10 mouse cellular contexts compared by ENCODE assay signal in the genomic region with DNA sequence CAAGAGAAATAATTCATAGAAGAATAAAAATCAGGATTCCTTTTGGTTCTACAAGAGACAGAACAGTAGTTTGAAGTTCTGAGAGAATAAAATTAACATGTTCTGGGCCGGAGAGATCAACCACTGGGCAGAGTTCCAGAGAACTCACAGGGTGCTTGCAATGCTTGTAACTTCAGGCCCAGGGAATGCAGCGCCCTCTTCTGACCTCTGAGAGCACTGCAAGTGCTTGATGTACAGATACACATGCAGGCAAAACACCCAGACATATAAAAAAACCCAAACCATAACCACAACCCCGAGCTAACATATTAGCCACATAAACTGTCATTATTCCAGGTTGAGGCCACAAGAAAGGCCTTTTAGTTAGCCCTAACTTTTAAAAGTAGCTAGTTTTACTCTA. TPM values are rescaled to one million over a fixed set of nuclear protein-coding genes. Genes with fewer than 3 reads are reported as not detected.
DNase-seq lines count a peak whose midpoint lies in the region; ATAC-seq and TF ChIP-seq lines count a peak whose summit lies in the region.
"Had no signal": no experiment of that assay in that cellular context is flagged by ENCODE, and none has a peak within 500 bp of the region (broad histone marks: within the 10 kb centered on the region; RNA-seq: fewer than 3 reads in every experiment).

No protein-coding gene starts in this region.

- H3K4me3 ChIP-seq in midbrain, postnatal 0 days (ENCODE audit: low read depth, low read length): no peak overlapping the region
- no peak overlapping the region for H3K4me3 ChIP-seq in midbrain, embryonic 11.5 days (ENCODE audit: low read depth, low read length)
- H3K4me3 ChIP-seq in cortical plate, adult 2 months (ENCODE audit: insufficient read depth, low read length): no peak overlapping the region
- H3K4me3 ChIP-seq: megakaryocyte, embryonic 14.5 days had no signal

- H3K9ac ChIP-seq in midbrain, postnatal 0 days (replicated peaks; ENCODE audit: low read length, poor library complexity, severe bottlenecking): no peak overlapping the region
- H3K9ac ChIP-seq in midbrain, embryonic 11.5 days (ENCODE audit: low read length): no peak overlapping the region

- no peak for ATAC-seq in cerebellum, adult (ENCODE audit: insufficient number of reproducible peaks, low FRiP score, low TSS enrichment)
- no peak for ATAC-seq in midbrain, postnatal 0 days (ENCODE audit: low FRiP score)
- ATAC-seq in midbrain, embryonic 11.5 days (ENCODE audit: low FRiP score): no peak
- ATAC-seq in megakaryocyte-erythroid progenitor cell, adult 5-6 weeks (replicated peaks; ENCODE audit: low FRiP score, low TSS enrichment, poor library complexity, severe bottlenecking): peak; percentile 61

- TF ChIP-seq POLR2A in cortical plate, adult 2 months (IDR thresholded peaks at IDR 0.05; ENCODE audit: extremely low read depth, insufficient read depth, low read length): no peak

- TF ChIP-seq CTCF in midbrain, postnatal 0 days (IDR thresholded peaks at IDR 0.05): peak; percentile 33
- 0 out of 2 replicates have a peak, but pooled peaks have one; percentile 13 for TF ChIP-seq CTCF in cortical plate, adult 2 months (IDR thresholded peaks at IDR 0.05; ENCODE audit: extremely low read depth, insufficient read depth, low read length)

- H3K36me3 ChIP-seq in midbrain, postnatal 0 days (ENCODE audit: insufficient read depth, low read length): no peaks in the 10 kb centered on the region
- no peaks in the 10 kb centered on the region for H3K36me3 ChIP-seq in midbrain, embryonic 11.5 days (ENCODE audit: control insufficient read depth, insufficient read depth, low read length)

- H3K4me2 ChIP-seq in midbrain, postnatal 0 days (ENCODE audit: low read depth, low read length, poor library complexity, severe bottlenecking): no peak overlapping the region
- H3K4me2 ChIP-seq in midbrain, embryonic 11.5 days: no peak overlapping the region

- H3K27me3 ChIP-seq in midbrain, postnatal 0 days (ENCODE audit: insufficient read depth, low read length): no peaks in the 10 kb centered on the region
- H3K27me3 ChIP-seq in midbrain, embryonic 11.5 days (ENCODE audit: control insufficient read depth, insufficient read depth, low read length): no peaks in the 10 kb centered on the region

- H3K4me1 ChIP-seq in midbrain, postnatal 0 days (ENCODE audit: insufficient read depth, low read length): no peaks in the 10 kb centered on the region
- no peaks in the 10 kb centered on the region for H3K4me1 ChIP-seq in midbrain, embryonic 11.5 days (ENCODE audit: control insufficient read depth, insufficient read depth, low read length)
- H3K4me1 ChIP-seq in cortical plate, adult 2 months (ENCODE audit: control insufficient read depth, insufficient read depth, low read length): no peaks in the 10 kb centered on the region

- 40% methylated on average over 3 of the region's 3 CpGs for WGBS in midbrain, postnatal 0 days
- 59% methylated on average over 3 of the region's 3 CpGs for WGBS in midbrain, embryonic 11.5 days

- H3K9me3 ChIP-seq in midbrain, postnatal 0 days (ENCODE audit: low read length): no peaks in the 10 kb centered on the region
- no peaks in the 10 kb centered on the region for H3K9me3 ChIP-seq in midbrain, embryonic 11.5 days (ENCODE audit: control insufficient read depth, low read length)
- H3K9me3 ChIP-seq: megakaryocyte, embryonic 14.5 days had no signal

- peak; percentile 1 for DNase-seq in cerebellum, adult 9-10 months
- DNase-seq in midbrain, postnatal 0 days (ENCODE audit: low spot score): peak; percentile 5
- DNase-seq in midbrain, embryonic 11.5 days (ENCODE audit: low spot score, missing footprints): no peak
- no peak for DNase-seq in spleen, adult 12 weeks (ENCODE audit: low spot score)
- no peak for DNase-seq in cerebellum, adult 9-11 months

- no peak overlapping the region for H3K27ac ChIP-seq in midbrain, postnatal 0 days (ENCODE audit: low read depth, low read length)
- no peak overlapping the region for H3K27ac ChIP-seq in midbrain, embryonic 11.5 days (ENCODE audit: low read depth, low read length)
- no peak overlapping the region for H3K27ac ChIP-seq in cortical plate, adult 2 months (ENCODE audit: insufficient read depth, low read length)

RNA-seq across cellular contexts. Expression of gene Serpinb13, which starts 19.8 kb away (rescaled TPM):
- total RNA-seq in midbrain, postnatal 0 days (2014; rRNA removed): not detected in 2 replicates
- polyA plus RNA-seq in midbrain, postnatal 0 days (2015; fragmentation: Nextera tagmentation; extraction: Ambion mirVana): not detected in 2 replicates
- polyA plus RNA-seq in midbrain, embryonic 11.5 days (2014; fragmentation: Nextera tagmentation; extraction: Ambion mirVana): not detected in 2 replicates
- polyA plus RNA-seq in cortical plate, adult 2 months (2012; rRNA removed): not detected in 2 replicates
- not detected in 2 replicates for total RNA-seq in megakaryocyte-erythroid progenitor cell, adult 5-6 weeks (2014; fragmentation: Nextera tagmentation)
- not detected in 2 replicates for total RNA-seq in megakaryocyte-erythroid progenitor cell, adult 5-6 weeks (2017)
- polyA plus RNA-seq: intestine, embryonic 14.5 days had no signal

RNA-seq across cellular contexts. Expression of gene Serpinb12, which starts 26.8 kb away (rescaled TPM):
- total RNA-seq in midbrain, postnatal 0 days (2014; rRNA removed): 0.27 TPM in 1 of 2 replicates, not detected in the other
- not detected in 2 replicates for polyA plus RNA-seq in midbrain, postnatal 0 days (2015; fragmentation: Nextera tagmentation; extraction: Ambion mirVana)
- not detected in 2 replicates for polyA plus RNA-seq in midbrain, embryonic 11.5 days (2014; fragmentation: Nextera tagmentation; extraction: Ambion mirVana)
- not detected in 2 replicates for polyA plus RNA-seq in cortical plate, adult 2 months (2012; rRNA removed)
- total RNA-seq in megakaryocyte-erythroid progenitor cell, adult 5-6 weeks (2014; fragmentation: Nextera tagmentation): not detected in 2 replicates
- total RNA-seq in megakaryocyte-erythroid progenitor cell, adult 5-6 weeks (2017): not detected in 2 replicates
- polyA plus RNA-seq: intestine, embryonic 14.5 days had no signal

Comparison
In these comparisons a context has a peak if more than half of its experiments do, and no peak if none do; other contexts are left out.
1. DNase-seq: peak in cerebellum, adult 9-10 months (single experiment) and midbrain, postnatal 0 days (single experiment); none in midbrain, embryonic 11.5 days (single experiment), spleen, adult 12 weeks (single experiment) and cerebellum, adult 9-11 months (single experiment).